Mouse (Mus musculus) monocyte, adult 5-6 weeks (primary cell): ENCODE data around the gene Olfr46. TPM values are rescaled to one million over a fixed set of nuclear protein-coding genes. Genes with fewer than 3 reads are reported as not detected.
"Not testable (repeated sequence)": the region's sequence is repeated elsewhere in the genome, so short reads cannot be mapped to it uniquely, and the experiment has no call there.

Experiments used
- ATAC-seq: fragments of 153-309, 156-312 bp; replicated peaks from 2 replicates; pipeline ENCODE4 v1.8.0; 2017; ENCODE audit warnings: mild to moderate bottlenecking; ENCODE audit not compliant: low TSS enrichment, insufficient number of reproducible peaks, severe bottlenecking, poor library complexity, low FRiP score
- total RNA-seq: library from RNA; stranded (forward); fragments of 200-1000, 200-491, 200-594 nt; gene quantifications from 3 replicates; pipeline ENCODE4 v1.2.3, GENCODE M21; 2017

The Olfr46 gene
- 0.10 to 0.19 TPM in 2 of 3 replicates, not detected in the other for total RNA-seq

GRCm38 (mm10) chr7:140600969-140601368 is at the start of gene Olfr46:
Gene Olfr46, plus strand, starts transcription at chr7:140601269.
- not testable (repeated sequence) for ATAC-seq

- ATAC-seq = no peak
Measured at GRCm38 (mm10) chr7:140567586-140567985, 33.5 kb upstream of the Olfr46 start, which contains the start of gene Olfr538. Gene Olfr538, plus strand, starts transcription at chr7:140567886.

- not testable (repeated sequence) for ATAC-seq
Measured at GRCm38 (mm10) chr7:140628670-140629069, 27.6 kb downstream of the Olfr46 start, which contains the start of gene Olfr61. Gene Olfr61, plus strand, starts transcription at chr7:140628970.

GRCm38 (mm10) chr7:140630559-140630958 is 29.5 kb downstream of the Olfr46 start:
- no peak for ATAC-seq

GRCm38 (mm10) chr7:140646152-140646551 is 45.1 kb downstream of the Olfr46 start, which contains the start of gene Olfr53:
Gene Olfr53, plus strand, starts transcription at chr7:140646452.
- no peak for ATAC-seq

- ATAC-seq = no peak
Measured at GRCm38 (mm10) chr7:140659630-140660029, 58.6 kb downstream of the Olfr46 start, which contains the start of gene Olfr539. Gene Olfr539, plus strand, starts transcription at chr7:140659930.

Other genes with a start within 250 kb of the Olfr46 start
- not detected in 3 replicates for gene Olfr60, start 239.6 kb upstream of the Olfr46 start, total RNA-seq
- not detected in 3 replicates for gene Olfr530, start 224.9 kb upstream of the Olfr46 start, total RNA-seq
- gene Olfr531, start 198.4 kb upstream of the Olfr46 start, total RNA-seq = 0.10 TPM in 1 of 3 replicates, not detected in the others
- gene Olfr532, start 179.6 kb upstream of the Olfr46 start, total RNA-seq = not detected in 3 replicates
- gene Olfr533, start 137.9 kb upstream of the Olfr46 start, total RNA-seq = not detected in 3 replicates
- gene Olfr535, start 117.1 kb upstream of the Olfr46 start, total RNA-seq = not detected in 3 replicates
- gene Olfr536, start 93.9 kb upstream of the Olfr46 start, total RNA-seq = not detected in 3 replicates
- gene Olfr538, start 33.4 kb upstream of the Olfr46 start, total RNA-seq = not detected in 3 replicates
- gene Olfr61, start 27.7 kb downstream of the Olfr46 start, total RNA-seq = not detected in 3 replicates
- not detected in 3 replicates for gene Olfr53, start 45.2 kb downstream of the Olfr46 start, total RNA-seq
- gene Olfr539, start 58.7 kb downstream of the Olfr46 start, total RNA-seq = 0.11 TPM in 1 of 3 replicates, not detected in the others
- not detected in 3 replicates for gene Olfr45, start 80.7 kb downstream of the Olfr46 start, total RNA-seq
- gene Olfr541, start 96.0 kb downstream of the Olfr46 start, total RNA-seq = not detected in 3 replicates
- not detected in 3 replicates for gene Cyp2e1, start 162.5 kb downstream of the Olfr46 start, total RNA-seq
- gene Syce1, start 186.6 kb downstream of the Olfr46 start, total RNA-seq = not detected in 3 replicates
- gene Zfp941, start 220.9 kb downstream of the Olfr46 start, total RNA-seq = 0.29 TPM in 1 of 3 replicates, not detected in the others
- not detected in 3 replicates for gene Urah, start 233.7 kb downstream of the Olfr46 start, total RNA-seq
- not detected in 3 replicates for gene Scgb1c1, start 244.3 kb downstream of the Olfr46 start, total RNA-seq
- gene Odf3, start 246.5 kb downstream of the Olfr46 start, total RNA-seq = not detected in 3 replicates